Mouse (Mus musculus) retina, postnatal 1 day (tissue): Measurements from ENCODE around the gene 2310030G06Rik.

Experiments used
- DNase-seq: peaks from one replicate; pipeline ENCODE4 v3.0.0-alpha.2; 2012

2310030G06Rik gene

GRCm38 (mm10) chr9:50698418-50699409 lies 47.6 kb downstream of the 2310030G06Rik start:
- peak; percentile 69 for DNase-seq

GRCm38 (mm10) chr9:50697706-50698041 lies 48.7 kb downstream of the 2310030G06Rik start:
- DNase-seq: peak; percentile 88

GRCm38 (mm10) chr9:50696851-50697705 lies 49.3 kb downstream of the 2310030G06Rik start:
- DNase-seq: no peak

GRCm38 (mm10) chr9:50695153-50695552 lies 51.2 kb downstream of the 2310030G06Rik start:
- DNase-seq: peak; percentile 51

GRCm38 (mm10) chr9:50693631-50694030 lies 52.7 kb downstream of the 2310030G06Rik start:
- DNase-seq: peak; percentile 67

- peak; percentile 48 for DNase-seq
Observed at GRCm38 (mm10) chr9:50692626-50693580, 53.4 kb downstream of the 2310030G06Rik start.
